Mouse (Mus musculus): ENCODE results near the gene Pklr. TPM values are rescaled to one million over a fixed set of nuclear protein-coding genes. Genes with fewer than 3 reads are reported as not detected.

The Pklr gene
- 0.09 TPM in 2 replicates for polyA plus RNA-seq (2015; fragmentation: Nextera tagmentation; extraction: Ambion mirVana)

DNA sequence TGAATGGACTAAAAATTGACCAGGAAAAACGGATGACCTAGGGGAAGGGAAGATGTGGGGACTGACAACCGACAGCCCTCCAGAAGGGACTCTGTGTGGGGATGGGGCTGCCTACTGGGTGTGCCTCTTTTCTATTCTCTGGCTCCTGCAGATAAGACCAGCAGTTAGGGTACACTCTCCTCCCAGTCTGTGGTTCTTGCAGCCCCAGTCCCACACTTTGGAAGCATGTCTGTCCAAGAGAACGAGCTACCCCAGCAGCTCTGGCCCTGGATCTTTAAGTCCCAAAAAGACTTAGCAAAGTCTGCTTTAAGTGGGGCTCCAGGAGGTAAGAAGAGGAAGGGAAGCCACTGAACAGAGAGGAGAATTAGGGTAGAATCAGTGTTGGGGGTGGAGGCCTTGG, at the start of gene Pklr:
Gene Pklr (plus strand): TSS at position 185 of the 400 bp plus-strand sequence.
- H3K4me2 ChIP-seq: no peak within 1 kb of the TSS
- H3K9me3 ChIP-seq: no peaks in the 10 kb centered on the region
- H3K36me3 ChIP-seq: no peaks in the 10 kb centered on the region
- no peaks in the 10 kb centered on the region for H3K27me3 ChIP-seq
- no peak within 1 kb of the TSS for H3K9ac ChIP-seq
- peaks cover 5% of the 10 kb centered on the region for H3K4me1 ChIP-seq (replicated peaks)
- 60% methylated on average over 3 of the region's 3 CpGs for WGBS
- H3K4me3 ChIP-seq: no peak within 1 kb of the TSS
- ATAC-seq (ENCODE audit: low FRiP score, low read depth): no peak
- no peak within 1 kb of the TSS for H3K27ac ChIP-seq (replicated peaks)

DNA sequence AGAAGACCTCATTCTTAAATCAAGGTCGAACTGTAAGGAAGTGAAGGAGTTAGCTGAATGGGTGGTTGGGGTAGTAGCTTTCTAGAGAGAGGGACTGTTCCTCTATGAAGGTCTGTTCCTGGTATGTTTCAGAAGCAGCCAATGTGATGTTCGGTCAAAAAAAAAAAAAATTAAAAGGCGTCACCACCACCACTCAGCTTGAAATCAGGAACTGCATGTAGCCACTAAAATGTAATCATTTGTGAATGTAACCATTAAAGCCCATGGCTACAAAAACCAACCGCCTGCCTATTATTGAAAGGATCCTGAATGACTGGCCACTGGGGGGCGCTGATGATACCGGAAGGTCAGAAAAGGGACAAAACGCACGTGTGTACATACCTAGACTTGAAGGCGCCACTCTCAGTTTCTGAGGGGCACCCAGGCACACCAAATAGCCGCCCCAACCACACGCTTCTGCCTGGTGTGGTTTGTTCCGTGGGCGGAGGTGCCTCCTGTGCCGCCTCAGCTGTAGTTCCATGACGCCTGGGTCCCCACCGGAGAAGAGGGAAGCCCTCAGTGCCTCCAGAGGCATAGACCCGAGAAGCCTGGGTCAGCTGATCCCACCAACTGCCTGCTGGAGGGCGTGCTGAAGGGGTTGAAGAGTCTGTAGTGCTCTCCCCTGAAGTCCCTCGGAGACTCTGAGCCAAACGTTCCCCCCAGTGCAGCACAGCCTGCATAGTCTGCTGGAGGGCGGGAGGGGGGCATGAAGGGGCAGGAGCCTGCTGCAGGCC, 48.4 kb upstream of the Pklr start:
- Histone ChIP-seq H3K4me2 (peak overlapping the region; percentile 25; the same call in 1 of the 2 replicates), H3K4me1 (replicated peaks) (peaks cover 39% of the 10 kb centered on the region), H3K4me3 (no peak overlapping the region), H3K27ac (replicated peaks) (no peak overlapping the region), H3K9me3 (no peaks in the 10 kb centered on the region), H3K27me3 (no peaks in the 10 kb centered on the region), H3K36me3 (peaks cover 49% of the 10 kb centered on the region), H3K9ac (no peak overlapping the region)
- ATAC-seq (ENCODE audit: low FRiP score, low read depth): no peak
- WGBS: 33% methylated on average over 21 of the region's 21 CpGs

DNA sequence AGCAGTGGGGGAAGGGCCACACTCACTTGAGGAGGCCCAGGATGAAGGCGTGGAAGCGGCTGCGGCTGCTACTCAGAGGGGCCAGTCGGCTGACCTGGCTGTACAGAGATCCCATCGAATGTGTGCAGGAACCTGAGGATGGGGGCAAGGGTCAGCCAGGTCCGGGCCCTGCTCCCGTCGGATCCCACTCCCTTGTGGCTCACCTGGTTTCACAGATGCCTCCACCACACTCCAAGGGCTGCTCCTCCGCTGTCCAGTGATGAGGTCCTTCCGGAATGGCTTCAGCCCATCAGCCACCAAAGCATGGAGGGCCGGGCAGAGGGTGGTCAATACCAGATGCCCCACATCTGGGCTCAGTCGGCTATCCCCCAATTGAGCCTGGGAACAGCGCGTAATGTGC, 47.0 kb upstream of the Pklr start:
- Histone ChIP-seq H3K9me3 (no peaks in the 10 kb centered on the region), H3K27ac (replicated peaks) (no peak overlapping the region), H3K27me3 (no peaks in the 10 kb centered on the region), H3K36me3 (peaks cover 47% of the 10 kb centered on the region), H3K4me3 (peak overlapping the region; percentile 88), H3K4me1 (replicated peaks) (peaks cover 46% of the 10 kb centered on the region), H3K9ac (peak overlapping the region; percentile 34), H3K4me2 (peak overlapping the region; percentile 76)
- ATAC-seq (ENCODE audit: low FRiP score, low read depth): no peak
- 66% methylated on average over 14 of the region's 14 CpGs for WGBS

DNA sequence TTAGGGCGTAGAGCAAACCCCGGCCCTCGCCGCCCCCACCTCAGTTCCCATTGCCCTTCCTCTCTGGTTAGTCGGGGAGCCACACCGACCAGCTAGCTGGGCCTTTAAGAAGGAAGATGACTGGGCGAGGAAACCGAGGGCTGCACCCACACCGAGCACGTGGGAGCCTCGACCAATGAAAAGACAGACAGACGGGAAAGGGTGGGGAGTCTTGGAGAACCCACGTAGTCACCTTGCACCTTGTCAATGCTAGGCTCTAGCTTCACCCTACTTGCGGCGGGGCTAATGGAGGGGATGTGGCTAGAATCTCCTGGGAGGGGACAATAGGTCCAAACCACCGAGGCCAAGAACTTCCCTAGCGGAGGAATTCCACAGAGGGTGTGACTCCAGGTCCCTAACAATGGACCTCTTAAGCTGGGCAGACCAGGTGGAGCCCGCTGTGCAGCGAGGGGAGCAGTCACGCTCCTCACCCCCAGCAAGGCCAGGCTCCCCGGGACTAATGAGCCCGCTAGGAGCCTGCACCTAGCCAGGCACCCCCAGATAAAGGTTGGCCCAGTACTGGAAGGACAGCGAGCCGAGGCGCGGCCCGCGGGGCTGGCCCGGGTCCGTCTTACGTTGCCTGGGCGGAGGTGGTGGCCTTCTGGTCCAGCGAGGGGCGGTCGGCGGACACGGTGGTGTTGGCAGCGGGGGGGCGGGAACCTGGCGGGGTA, 45.9 kb upstream of the Pklr start:
- Histone ChIP-seq H3K4me2 (peak overlapping the region; percentile 76), H3K4me1 (replicated peaks) (peaks cover 46% of the 10 kb centered on the region), H3K36me3 (peaks cover 47% of the 10 kb centered on the region), H3K9ac (peak overlapping the region; percentile 87), H3K9me3 (no peaks in the 10 kb centered on the region), H3K4me3 (peak overlapping the region; percentile 88), H3K27me3 (no peaks in the 10 kb centered on the region), H3K27ac (replicated peaks) (peak overlapping the region; percentile 81)
- ATAC-seq (ENCODE audit: low FRiP score, low read depth): peak; percentile 77
- under 1% methylated on average over 40 of the region's 40 CpGs for WGBS

DNA sequence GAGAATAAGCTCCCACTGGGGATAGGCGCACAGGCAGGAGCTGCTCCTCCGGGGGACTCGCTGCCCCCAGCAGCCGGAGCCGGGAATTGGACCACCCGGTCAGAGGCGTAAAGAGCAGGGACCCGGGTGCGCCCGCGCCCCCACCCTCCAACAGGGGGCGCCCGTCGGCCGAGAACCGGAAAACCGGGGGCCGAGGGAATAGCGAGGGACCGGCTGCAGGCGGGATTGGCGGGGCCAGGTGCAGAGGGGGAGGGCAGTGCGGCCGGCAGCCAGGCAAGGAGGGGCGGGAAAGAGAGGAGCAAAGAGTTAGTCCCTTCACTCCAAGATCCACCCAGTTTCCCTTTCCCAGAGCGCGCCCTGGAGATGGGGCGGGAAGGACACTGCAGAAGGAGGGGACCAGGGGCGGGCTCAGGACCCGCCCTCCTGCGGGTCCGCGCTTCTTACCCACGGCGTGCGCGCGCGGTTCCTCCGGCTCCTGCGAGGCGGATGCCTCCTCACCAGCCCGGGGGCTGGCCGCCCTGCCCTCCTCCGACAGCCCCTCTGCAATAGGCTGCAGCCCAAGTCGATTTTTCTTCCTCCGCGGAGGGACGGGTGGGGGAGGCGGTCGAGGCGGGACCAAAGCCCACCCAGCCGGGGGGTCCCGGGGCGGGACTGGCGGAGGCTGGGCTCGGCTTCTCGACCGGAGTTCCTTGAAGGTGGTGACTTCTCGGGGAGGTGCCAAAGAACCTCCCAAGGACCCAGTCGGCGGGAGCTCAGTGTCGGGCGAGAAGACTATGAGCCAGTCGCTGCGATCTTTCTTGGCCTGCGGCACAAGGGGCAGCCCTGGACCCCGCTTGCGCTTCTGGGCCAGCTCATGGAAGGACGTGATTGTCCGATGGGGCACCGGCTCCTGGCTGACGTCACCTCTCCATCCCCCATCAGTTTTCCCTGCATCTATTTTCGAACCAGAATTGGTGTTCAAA, 45.0 kb upstream of the Pklr start:
- Histone ChIP-seq H3K27me3 (no peaks in the 10 kb centered on the region), H3K4me2 (peak overlapping the region; percentile 76), H3K36me3 (peaks cover 47% of the 10 kb centered on the region), H3K9me3 (no peaks in the 10 kb centered on the region), H3K9ac (peak overlapping the region; percentile 87), H3K27ac (replicated peaks) (peak overlapping the region; percentile 81), H3K4me3 (peak overlapping the region; percentile 88), H3K4me1 (replicated peaks) (peaks cover 46% of the 10 kb centered on the region)
- ATAC-seq (ENCODE audit: low FRiP score, low read depth): peak; percentile 40
- WGBS: under 1% methylated on average over 58 of the region's 74 CpGs

DNA sequence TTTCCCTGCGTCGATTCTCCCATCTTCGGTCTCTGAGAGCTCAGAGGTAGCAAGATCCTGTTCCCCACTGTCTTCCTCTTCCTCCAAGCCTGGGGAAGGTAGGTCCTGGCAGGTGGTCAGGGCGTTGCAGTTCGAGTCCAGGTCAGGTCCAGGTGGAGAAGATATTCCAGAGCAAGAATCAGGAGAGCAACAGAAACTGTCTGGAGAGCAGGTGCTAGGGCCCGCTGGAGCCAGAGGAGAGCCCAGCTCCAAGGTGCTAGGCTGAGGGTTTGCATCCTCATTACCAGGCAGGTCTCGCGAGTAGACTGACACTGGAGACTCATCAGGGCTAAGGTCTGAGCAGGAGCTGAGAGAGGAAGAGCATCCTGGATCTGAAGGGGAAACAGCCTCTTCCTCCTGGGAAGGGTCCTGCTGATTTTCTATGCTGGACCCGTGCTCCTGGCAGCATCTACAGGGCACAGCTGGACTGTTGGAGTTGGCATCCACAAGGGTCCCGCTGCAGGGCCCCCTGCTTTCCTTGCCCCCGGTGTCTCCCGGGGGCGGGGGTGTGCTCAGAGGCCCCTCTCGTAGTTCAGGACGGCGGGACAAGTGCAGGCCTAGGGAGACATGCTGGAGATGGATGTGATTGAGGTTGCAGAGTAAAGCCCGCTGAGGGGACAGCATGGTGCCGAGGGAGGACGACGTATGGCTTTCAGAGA, 44.0 kb upstream of the Pklr start:
- H3K9me3 ChIP-seq: no peaks in the 10 kb centered on the region
- peak overlapping the region; percentile 76 for H3K4me2 ChIP-seq
- WGBS: 8% methylated on average over 20 of the region's 20 CpGs
- ATAC-seq (ENCODE audit: low FRiP score, low read depth): no peak
- H3K36me3 ChIP-seq: peaks cover 40% of the 10 kb centered on the region
- H3K27me3 ChIP-seq: no peaks in the 10 kb centered on the region
- peak overlapping the region; percentile 81 for H3K27ac ChIP-seq (replicated peaks)
- H3K9ac ChIP-seq: peak overlapping the region; percentile 87
- peaks cover 46% of the 10 kb centered on the region for H3K4me1 ChIP-seq (replicated peaks)
- H3K4me3 ChIP-seq: peak overlapping the region; percentile 88

DNA sequence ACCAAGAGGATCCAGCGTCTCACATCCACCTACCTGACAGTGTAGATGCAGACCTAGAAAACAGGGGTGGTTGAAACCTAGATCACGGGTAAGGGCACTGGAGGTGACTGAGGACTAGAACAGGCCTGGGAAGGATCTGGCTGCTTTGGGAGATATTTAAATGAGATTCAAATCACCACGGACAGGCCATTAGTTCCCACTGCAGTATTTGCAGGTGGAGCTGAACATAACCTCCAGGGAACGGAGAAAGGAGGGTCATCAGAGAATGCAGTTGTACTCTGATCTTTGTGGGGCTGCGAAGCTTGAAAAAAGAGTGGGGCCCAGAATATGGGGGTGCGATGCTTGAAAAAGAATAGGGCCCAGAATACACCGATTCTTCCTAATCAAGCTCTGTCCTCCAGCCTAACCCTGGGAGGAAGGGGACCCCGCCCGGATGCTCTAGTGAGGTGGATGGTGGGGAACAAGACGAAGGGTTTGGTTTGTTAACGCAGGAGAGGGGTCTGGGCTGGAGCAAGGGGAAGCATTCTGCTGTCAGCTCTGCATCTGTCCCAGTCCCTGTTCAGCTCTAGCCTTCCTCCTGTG, 43.3 kb upstream of the Pklr start:
- no peaks in the 10 kb centered on the region for H3K9me3 ChIP-seq
- H3K36me3 ChIP-seq: peaks cover 42% of the 10 kb centered on the region
- peak overlapping the region; percentile 88 for H3K4me3 ChIP-seq
- 11% methylated on average over 11 of the region's 11 CpGs for WGBS
- peak overlapping the region; percentile 87 for H3K9ac ChIP-seq
- peak overlapping the region; percentile 76 for H3K4me2 ChIP-seq
- peaks cover 44% of the 10 kb centered on the region for H3K4me1 ChIP-seq (replicated peaks)
- peak; percentile 32 for ATAC-seq (ENCODE audit: low FRiP score, low read depth)
- H3K27me3 ChIP-seq: no peaks in the 10 kb centered on the region
- H3K27ac ChIP-seq (replicated peaks): peak overlapping the region; percentile 81

DNA sequence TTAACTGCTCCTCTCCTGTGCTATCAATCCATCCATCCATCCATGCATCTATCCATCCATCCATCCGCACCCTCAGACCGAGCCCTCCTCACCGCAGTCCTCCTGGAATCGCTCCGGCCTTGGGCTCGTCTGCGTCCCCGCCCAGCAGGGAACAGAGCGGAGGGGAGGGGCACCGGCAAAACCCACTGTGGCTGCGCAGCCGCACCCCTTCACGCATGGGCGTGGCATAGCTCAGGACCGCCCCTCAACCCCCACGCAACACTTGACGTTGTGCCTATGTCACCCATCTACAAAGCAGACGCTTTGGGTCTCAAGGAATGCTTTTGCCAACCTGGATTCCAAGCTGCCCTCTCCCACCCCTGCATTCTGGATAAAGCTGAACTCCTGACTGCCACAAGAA, 42.8 kb upstream of the Pklr start, which contains the start of gene Rusc1:
Gene Rusc1 (minus strand): TSS at position 137 of the 400 bp plus-strand sequence.
- H3K9me3 ChIP-seq: no peaks in the 10 kb centered on the region
- 1% methylated on average over 18 of the region's 18 CpGs for WGBS

DNA sequence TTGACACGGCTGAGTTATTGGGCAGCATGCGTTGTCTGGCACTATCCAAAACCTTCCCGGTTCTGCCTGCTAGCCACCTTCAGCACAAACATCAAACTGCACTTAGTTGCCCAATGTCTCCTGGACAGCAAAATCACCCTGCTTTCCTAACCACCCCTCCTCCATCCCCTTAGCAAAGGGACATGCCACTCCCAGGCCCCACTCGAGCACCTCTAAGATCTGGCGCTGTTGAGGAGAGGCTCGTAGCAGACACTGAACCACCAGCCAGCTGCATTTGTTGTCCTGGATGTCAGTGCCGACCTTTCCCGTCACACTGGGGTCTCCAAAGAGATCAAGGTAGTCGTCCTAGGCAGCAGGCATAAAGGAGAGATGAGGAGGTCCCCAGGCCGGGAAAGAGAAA, 41.9 kb upstream of the Pklr start:
- Histone ChIP-seq H3K36me3 (peaks cover 36% of the 10 kb centered on the region), H3K9ac (no peak overlapping the region), H3K27me3 (no peaks in the 10 kb centered on the region), H3K4me3 (no peak overlapping the region), H3K27ac (replicated peaks) (no peak overlapping the region), H3K4me1 (replicated peaks) (peaks cover 45% of the 10 kb centered on the region), H3K9me3 (no peaks in the 10 kb centered on the region), H3K4me2 (no peak overlapping the region)
- ATAC-seq (ENCODE audit: low FRiP score, low read depth): no peak
- 91% methylated on average over 10 of the region's 10 CpGs for WGBS

More for the DNA sequence above, 42.8 kb upstream of the Pklr start, which contains the start of gene Rusc1:
- H3K27ac ChIP-seq (replicated peaks): peak within 1 kb of the TSS; percentile 81
- H3K4me2 ChIP-seq: peak within 1 kb of the TSS; percentile 76
- H3K36me3 ChIP-seq: peaks cover 42% of the 10 kb centered on the region
- peak within 1 kb of the TSS; percentile 87 for H3K9ac ChIP-seq
- H3K27me3 ChIP-seq: no peaks in the 10 kb centered on the region
- peak; percentile 89 for ATAC-seq (ENCODE audit: low FRiP score, low read depth)
- H3K4me1 ChIP-seq (replicated peaks): peaks cover 44% of the 10 kb centered on the region
- peak within 1 kb of the TSS; percentile 88 for H3K4me3 ChIP-seq

DNA sequence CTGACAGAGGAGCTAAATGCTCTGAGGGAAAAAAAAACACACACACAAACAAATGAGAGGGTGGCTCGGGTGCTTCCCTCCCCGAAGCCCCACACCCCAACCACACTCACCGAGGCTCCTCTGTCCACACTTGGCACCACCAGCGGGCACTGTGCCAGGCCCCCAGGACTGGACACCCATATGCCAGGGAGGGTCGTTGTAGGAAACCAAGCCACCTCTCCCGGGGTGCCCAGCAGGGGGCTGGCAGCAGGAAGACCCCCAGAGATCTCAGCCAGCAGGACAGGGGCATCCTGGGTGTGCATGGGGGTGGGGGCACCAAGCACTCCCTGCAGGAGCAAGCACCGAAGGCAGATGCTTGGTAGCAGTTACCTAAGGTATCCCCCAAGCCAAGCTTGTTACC, 35.1 kb upstream of the Pklr start, which contains the start of gene Gm43738:
Gene Gm43738 (minus strand): TSS at position 289 of the 400 bp plus-strand sequence.
- no peak for ATAC-seq (ENCODE audit: low FRiP score, low read depth)
- H3K4me1 ChIP-seq (replicated peaks): peaks cover 39% of the 10 kb centered on the region
- no peaks in the 10 kb centered on the region for H3K9me3 ChIP-seq

More for the DNA sequence above, 35.1 kb upstream of the Pklr start, which contains the start of gene Gm43738:
- H3K4me3 ChIP-seq: peak within 1 kb of the TSS; percentile 56
- whole genome bisulfite sequencing: 29% methylated on average over 7 of the region's 7 CpGs
- peak within 1 kb of the TSS; percentile 77 for H3K27ac ChIP-seq (replicated peaks)
- H3K9ac ChIP-seq: peak within 1 kb of the TSS; percentile 59
- no peaks in the 10 kb centered on the region for H3K27me3 ChIP-seq
- H3K36me3 ChIP-seq: peaks cover 17% of the 10 kb centered on the region
- H3K4me2 ChIP-seq: peak within 1 kb of the TSS; percentile 91
